Mouse (Mus musculus): ENCODE results near the gene Nr2f1.
"Not testable (repeated sequence)": the region's sequence is repeated elsewhere in the genome, so short reads cannot be mapped to it uniquely, and the experiment has no call there.

Nr2f1 gene

GRCm38 (mm10) chr13:78199642-78200160 is at the start of gene Nr2f1:
Nr2f1 (minus strand) TSS chr13:78199757.
- DNase-seq = no peak

DNA sequence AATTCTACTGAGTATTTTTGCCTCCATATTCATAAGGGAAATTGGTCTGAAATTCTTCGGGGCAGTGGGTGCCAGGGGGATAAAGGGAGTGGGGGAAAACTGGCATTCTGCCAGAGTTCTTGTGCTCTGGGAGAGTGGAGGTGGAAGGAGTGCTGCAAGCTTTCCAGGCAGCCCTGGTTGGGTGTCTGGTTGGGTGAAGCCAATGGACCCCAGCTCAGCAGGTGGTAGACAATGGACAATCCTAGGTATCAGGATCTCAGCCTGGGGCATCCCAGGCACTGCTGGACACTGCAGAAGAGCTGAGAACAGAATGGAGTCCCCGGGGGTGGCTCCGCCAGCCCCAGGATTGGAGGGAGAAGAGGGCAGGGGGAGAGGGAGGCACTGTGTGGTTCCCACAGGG is 22.1 kb upstream of the Nr2f1 start:
- DNase-seq = no peak

GRCm38 (mm10) chr13:78220238-78220637 is 20.7 kb upstream of the Nr2f1 start:
- not testable (repeated sequence) for DNase-seq

GRCm38 (mm10) chr13:78215223-78215622 is 15.7 kb upstream of the Nr2f1 start:
- no peak for DNase-seq

GRCm38 (mm10) chr13:78213155-78213554 is 13.6 kb upstream of the Nr2f1 start:
- DNase-seq = no peak

DNA sequence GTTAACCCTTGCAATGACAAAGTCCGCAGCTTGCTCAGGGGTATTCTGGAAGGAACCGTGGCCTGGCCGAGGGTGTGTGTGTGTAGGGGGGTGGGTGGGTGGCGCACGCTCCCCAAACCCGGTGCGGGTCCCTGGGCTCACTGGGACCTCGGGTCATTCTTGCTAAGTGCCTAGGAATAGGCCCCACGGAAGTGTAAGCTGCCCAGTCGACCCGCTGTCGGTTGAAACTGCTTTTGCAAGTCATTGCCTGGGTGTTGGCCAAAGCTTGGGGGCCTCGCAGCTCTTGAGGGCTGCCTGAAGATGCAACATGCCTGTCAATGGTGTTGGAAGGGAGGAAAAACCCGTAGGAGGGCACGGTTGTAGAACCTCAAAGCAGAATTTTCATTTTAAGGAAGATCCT is 12.6 kb upstream of the Nr2f1 start:
- no peak for DNase-seq

DNA sequence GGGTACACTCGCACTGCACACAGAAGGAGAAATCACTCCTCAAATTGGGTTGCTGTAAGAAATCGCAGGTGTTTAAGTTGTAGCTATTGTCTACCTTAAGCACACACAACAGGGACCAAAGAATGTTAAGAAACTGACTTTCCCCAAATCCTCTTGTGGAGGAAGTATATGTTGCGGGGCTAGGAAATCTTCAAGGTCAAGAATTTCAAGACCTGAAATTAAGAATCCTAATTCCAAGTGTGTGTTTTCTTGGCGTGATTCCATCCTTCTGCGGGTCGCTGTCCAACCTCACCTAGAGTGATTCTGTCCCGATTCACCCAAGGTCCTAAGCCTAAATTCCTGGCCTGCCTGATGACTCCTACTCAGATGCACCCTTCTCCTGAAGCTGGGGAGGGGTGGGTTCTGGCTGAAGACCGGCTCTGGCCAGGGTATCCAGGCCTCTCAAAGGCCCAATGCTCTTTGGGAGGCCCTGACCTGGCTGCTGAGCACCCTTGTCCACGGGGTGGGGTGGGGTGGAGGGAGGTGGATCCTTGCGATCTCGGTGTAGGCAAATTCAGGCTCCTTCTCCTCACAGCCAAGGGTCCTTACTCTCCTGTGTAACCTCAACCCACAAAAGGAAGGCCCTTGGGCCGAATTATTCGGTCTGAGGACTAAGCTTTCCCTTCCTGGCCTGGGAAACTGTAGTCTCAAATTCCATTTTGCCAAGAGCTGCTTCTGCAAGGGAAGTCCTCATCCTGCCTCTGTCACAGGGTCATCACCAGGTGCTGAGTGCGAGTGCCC is 11.9 kb upstream of the Nr2f1 start:
- no peak for DNase-seq

DNA sequence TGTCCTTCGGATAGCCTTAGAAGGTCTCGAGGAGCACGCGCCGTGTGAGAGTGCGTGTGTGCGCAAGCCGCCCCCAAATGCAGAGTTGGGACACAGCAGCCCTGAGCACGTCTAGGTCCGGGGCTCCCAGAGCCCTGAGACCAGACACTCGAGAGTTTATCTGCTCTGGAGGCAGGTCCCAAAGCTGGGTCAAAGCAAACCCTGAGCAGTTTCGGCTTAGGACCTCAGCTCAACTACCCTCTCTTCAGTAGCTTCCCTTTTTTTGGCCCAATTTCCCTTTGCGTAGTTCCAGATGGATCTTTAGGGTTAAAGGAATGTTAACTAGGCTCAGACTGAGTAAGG is 11.2 kb upstream of the Nr2f1 start:
- DNase-seq = no peak

GRCm38 (mm10) chr13:78210029-78210747 is 10.6 kb upstream of the Nr2f1 start:
- DNase-seq = no peak

GRCm38 (mm10) chr13:78209611-78210028 is 10.1 kb upstream of the Nr2f1 start:
- no peak for DNase-seq

GRCm38 (mm10) chr13:78208689-78209410 is 9.3 kb upstream of the Nr2f1 start:
- DNase-seq = no peak

- DNase-seq = no peak
Observed at GRCm38 (mm10) chr13:78207796-78208645, 8.5 kb upstream of the Nr2f1 start.

DNA sequence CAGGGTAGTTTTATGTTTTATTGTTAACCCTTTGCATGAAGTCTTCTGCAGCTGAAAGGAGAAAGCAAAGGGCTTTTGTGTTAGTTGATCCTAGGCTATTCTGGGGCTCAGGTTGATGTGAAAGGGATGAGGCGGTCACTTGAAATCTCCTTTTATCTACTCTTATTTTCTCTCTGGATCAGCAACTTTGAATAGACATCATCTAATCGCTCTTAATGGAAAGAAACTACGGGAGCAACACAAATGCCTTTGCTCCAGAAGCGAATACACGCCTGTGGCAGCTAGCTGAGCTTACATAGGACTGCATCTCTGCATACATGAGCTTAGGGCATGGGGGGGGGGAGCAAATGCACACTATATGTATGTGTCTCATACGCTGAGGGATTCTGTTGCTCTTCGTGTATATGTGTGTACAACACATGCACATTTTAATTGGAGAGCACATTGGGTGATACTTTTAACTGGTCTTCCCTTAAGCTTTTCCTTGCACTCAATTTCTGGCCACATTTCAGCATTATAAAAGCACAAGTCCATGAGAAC is 7.4 kb upstream of the Nr2f1 start:
- no peak for DNase-seq

- no peak for DNase-seq
Observed at GRCm38 (mm10) chr13:78205426-78205825, 5.9 kb upstream of the Nr2f1 start.

DNA sequence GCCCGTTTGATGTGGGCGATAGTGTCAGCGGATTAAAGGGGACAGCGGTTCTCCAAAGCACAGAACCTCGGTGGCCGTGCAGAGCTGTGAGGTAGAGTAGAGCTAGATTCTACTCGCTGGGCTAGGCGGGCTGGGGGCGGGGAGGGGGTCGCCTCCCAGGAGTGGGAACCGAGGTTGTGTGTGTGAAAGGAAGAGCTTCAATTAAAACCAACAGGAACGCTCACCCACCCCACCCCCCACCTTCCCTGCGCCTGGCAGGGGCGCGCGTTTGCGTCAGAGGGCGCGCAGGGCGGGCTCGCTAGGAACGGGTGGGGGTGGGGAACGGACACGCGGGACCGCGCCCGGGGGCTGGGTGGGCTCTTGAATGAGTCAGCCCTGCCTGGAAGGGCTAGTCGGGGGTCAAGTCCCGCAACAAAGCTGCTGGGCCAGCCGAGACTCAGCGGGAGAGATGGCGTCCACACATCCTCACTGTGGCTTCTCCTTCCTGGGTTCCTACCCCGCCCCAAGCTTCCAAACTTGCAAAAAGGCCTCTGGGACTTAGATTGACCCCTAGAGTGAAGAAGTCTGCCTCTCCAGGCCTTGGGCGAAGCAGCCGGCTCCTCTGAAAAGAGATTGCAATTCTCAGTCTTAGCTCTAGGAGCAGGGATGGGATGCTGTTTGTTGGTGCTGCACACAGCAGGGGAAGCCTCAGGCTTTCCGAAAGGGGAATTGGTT is 3.9 kb upstream of the Nr2f1 start:
- DNase-seq = peak in 1 of 2 experiments; percentile 21

GRCm38 (mm10) chr13:78202574-78203347 is 3.2 kb upstream of the Nr2f1 start:
- DNase-seq = peak; percentile 29 to 50

DNA sequence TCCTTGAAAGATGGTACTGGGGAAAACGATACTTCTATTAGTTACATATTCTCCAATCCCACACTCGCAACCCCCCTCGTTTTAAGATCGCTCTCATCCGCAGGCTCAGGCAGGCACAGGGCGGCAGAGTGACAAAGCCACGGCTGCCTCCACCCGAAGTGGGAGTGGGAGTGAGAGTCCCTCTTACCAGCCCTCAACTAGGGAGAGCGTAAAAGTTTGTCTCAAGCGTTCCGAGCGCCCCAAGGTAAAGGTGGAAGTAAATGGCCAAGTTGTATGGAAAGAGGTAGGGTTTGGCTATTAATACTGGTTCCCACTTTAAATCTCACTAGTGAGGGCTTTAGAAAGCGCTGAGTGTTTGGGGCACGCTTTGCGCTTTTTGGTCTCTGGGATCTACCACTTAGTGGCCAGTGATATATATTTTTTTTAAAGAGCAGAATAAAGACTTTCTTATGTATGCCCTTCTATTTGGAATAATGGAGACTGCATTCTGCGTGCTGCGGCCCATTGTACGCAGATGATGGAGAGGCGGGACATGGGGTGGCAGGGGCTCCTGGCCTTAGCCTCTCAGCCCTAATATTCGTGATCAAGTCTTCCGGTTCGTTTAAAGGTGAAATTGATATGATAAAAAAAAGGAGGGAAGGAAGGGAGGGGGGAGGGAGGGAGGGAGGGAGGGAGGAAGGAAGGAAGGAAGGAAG is 2.5 kb upstream of the Nr2f1 start:
- DNase-seq = no peak

GRCm38 (mm10) chr13:78200991-78201870 is 1.7 kb upstream of the Nr2f1 start:
- peak; percentile 86 to 88 for DNase-seq

DNA sequence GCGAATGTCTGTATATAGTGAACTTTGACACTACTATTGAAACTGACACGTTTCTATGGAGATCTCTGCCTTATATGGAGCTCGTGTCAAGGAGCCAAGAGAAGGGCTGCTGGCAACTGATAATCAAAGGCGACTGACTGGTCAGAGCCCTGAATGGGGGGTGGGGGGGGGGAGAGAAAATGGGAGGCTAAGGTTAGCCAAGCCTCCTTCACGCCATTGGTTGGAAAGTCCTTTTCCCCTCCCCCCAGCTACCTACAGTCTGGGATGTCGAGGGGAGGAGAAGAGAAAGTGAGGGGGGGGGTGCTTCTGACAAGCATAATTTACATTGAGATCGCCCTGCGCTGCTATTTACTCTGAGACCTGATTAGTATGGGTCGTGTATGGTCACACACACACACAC is 850 bp upstream of the Nr2f1 start:
- peak; percentile 24 to 45 for DNase-seq

All from kidney, postnatal 25 days (tissue).